In genomic region chr4:117017738-117018137, GRCm38 (mm10) we compare ENCODE assay signal across 19 mouse cellular contexts. TPM values are rescaled to one million over a fixed set of nuclear protein-coding genes. Genes with fewer than 3 reads are reported as not detected.
DNase-seq lines count a peak whose midpoint lies in the region; ATAC-seq and TF ChIP-seq lines count a peak whose summit lies in the region.
"Had no signal": no experiment of that assay in that cellular context is flagged by ENCODE, and none has a peak within 500 bp of the region (broad histone marks: within the 10 kb centered on the region; RNA-seq: fewer than 3 reads in every experiment).

No protein-coding gene starts in this region.

- H3K27me3 ChIP-seq in hindbrain, postnatal 0 days (ENCODE audit: insufficient read depth, low read length): no peaks in the 10 kb centered on the region
- no peaks in the 10 kb centered on the region for H3K27me3 ChIP-seq in hindbrain, embryonic 11.5 days (ENCODE audit: control insufficient read depth, insufficient read depth, low read length)
- H3K27me3 ChIP-seq in midbrain, postnatal 0 days (ENCODE audit: insufficient read depth, low read length): no peaks in the 10 kb centered on the region
- no peaks in the 10 kb centered on the region for H3K27me3 ChIP-seq in midbrain, embryonic 14.5 days (ENCODE audit: control insufficient read depth, insufficient read depth, low read length)
- H3K27me3 ChIP-seq: lung, embryonic 15.5 days had no signal

- peaks cover 8% of the 10 kb centered on the region; the same call in 1 of the 2 replicates for H3K36me3 ChIP-seq in hindbrain, postnatal 0 days (ENCODE audit: insufficient read depth, low read length)
- H3K36me3 ChIP-seq in hindbrain, embryonic 11.5 days (ENCODE audit: control insufficient read depth, insufficient read depth, low read length): no peaks in the 10 kb centered on the region
- H3K36me3 ChIP-seq in midbrain, postnatal 0 days (ENCODE audit: insufficient read depth, low read length): peaks cover 4% of the 10 kb centered on the region
- peaks cover 8% of the 10 kb centered on the region for H3K36me3 ChIP-seq in midbrain, embryonic 14.5 days (ENCODE audit: control insufficient read depth, insufficient read depth, low read length)

- no peak overlapping the region for H3K4me3 ChIP-seq in hindbrain, postnatal 0 days (ENCODE audit: low read length)
- no peak overlapping the region for H3K4me3 ChIP-seq in hindbrain, embryonic 11.5 days (ENCODE audit: low read depth, low read length)
- no peak overlapping the region for H3K4me3 ChIP-seq in midbrain, postnatal 0 days (ENCODE audit: low read depth, low read length)
- H3K4me3 ChIP-seq in midbrain, embryonic 14.5 days (replicated peaks; ENCODE audit: low read depth, low read length): no peak overlapping the region
- H3K4me3 ChIP-seq: embryonic facial prominence, embryonic 10.5 days; erythroblast, embryonic 14.5 days; lung, embryonic 15.5 days had no signal

- no peak overlapping the region for H3K27ac ChIP-seq in hindbrain, postnatal 0 days
- no peak overlapping the region for H3K27ac ChIP-seq in hindbrain, embryonic 11.5 days (ENCODE audit: low read depth, low read length)
- no peak overlapping the region for H3K27ac ChIP-seq in midbrain, postnatal 0 days (ENCODE audit: low read depth, low read length)
- H3K27ac ChIP-seq in midbrain, embryonic 14.5 days (replicated peaks; ENCODE audit: low read depth, low read length): no peak overlapping the region
- H3K27ac ChIP-seq: embryonic facial prominence, embryonic 10.5 days; lung, embryonic 15.5 days had no signal

- 90% methylated on average over 2 of the region's 2 CpGs for WGBS in hindbrain, postnatal 0 days
- WGBS in hindbrain, embryonic 11.5 days: 89% methylated on average over 2 of the region's 2 CpGs
- 88% methylated on average over 2 of the region's 2 CpGs for WGBS in midbrain, postnatal 0 days
- WGBS in midbrain, embryonic 14.5 days: 88% methylated on average over 2 of the region's 2 CpGs

- TF ChIP-seq CTCF in hindbrain, postnatal 0 days (IDR thresholded peaks at IDR 0.05; ENCODE audit: low read depth): peak; percentile 47
- TF ChIP-seq CTCF in midbrain, postnatal 0 days (IDR thresholded peaks at IDR 0.05): peak; percentile 49

- H3K9ac ChIP-seq in hindbrain, postnatal 0 days (replicated peaks; ENCODE audit: low read length): no peak overlapping the region
- no peak overlapping the region for H3K9ac ChIP-seq in hindbrain, embryonic 11.5 days (ENCODE audit: low read depth, low read length)
- H3K9ac ChIP-seq in midbrain, postnatal 0 days (replicated peaks; ENCODE audit: low read length, poor library complexity, severe bottlenecking): no peak overlapping the region
- H3K9ac ChIP-seq in midbrain, embryonic 14.5 days (replicated peaks; ENCODE audit: low read length): no peak overlapping the region
- H3K9ac ChIP-seq: lung, embryonic 15.5 days had no signal

- no peaks in the 10 kb centered on the region for H3K9me3 ChIP-seq in hindbrain, postnatal 0 days (ENCODE audit: low read length)
- no peaks in the 10 kb centered on the region for H3K9me3 ChIP-seq in hindbrain, embryonic 11.5 days (ENCODE audit: control insufficient read depth, low read length)
- no peaks in the 10 kb centered on the region for H3K9me3 ChIP-seq in midbrain, postnatal 0 days (ENCODE audit: low read length)
- no peaks in the 10 kb centered on the region for H3K9me3 ChIP-seq in midbrain, embryonic 14.5 days (ENCODE audit: control insufficient read depth, low read length)
- H3K9me3 ChIP-seq: embryonic facial prominence, embryonic 10.5 days; lung, embryonic 15.5 days had no signal

- no peak overlapping the region for H3K4me2 ChIP-seq in hindbrain, postnatal 0 days (ENCODE audit: low read depth, low read length)
- no peak overlapping the region for H3K4me2 ChIP-seq in hindbrain, embryonic 11.5 days (replicated peaks; ENCODE audit: low read depth, low read length)
- H3K4me2 ChIP-seq in midbrain, postnatal 0 days (ENCODE audit: low read depth, low read length, poor library complexity, severe bottlenecking): no peak overlapping the region
- no peak overlapping the region for H3K4me2 ChIP-seq in midbrain, embryonic 14.5 days (ENCODE audit: low read length)
- H3K4me2 ChIP-seq: lung, embryonic 15.5 days had no signal

- peaks cover 7% of the 10 kb centered on the region; the same call in 1 of the 2 replicates for H3K4me1 ChIP-seq in hindbrain, postnatal 0 days (ENCODE audit: insufficient read depth, low read length)
- no peaks in the 10 kb centered on the region for H3K4me1 ChIP-seq in hindbrain, embryonic 11.5 days (replicated peaks; ENCODE audit: control insufficient read depth, insufficient read depth, low read length)
- H3K4me1 ChIP-seq in midbrain, postnatal 0 days (ENCODE audit: insufficient read depth, low read length): 0 out of 2 replicates have a peak, but pooled peaks cover 7% of the 10 kb centered on the region
- H3K4me1 ChIP-seq in midbrain, embryonic 14.5 days (ENCODE audit: control insufficient read depth, insufficient read depth, low read length): peaks cover 6% of the 10 kb centered on the region; the same call in 1 of the 2 replicates

- DNase-seq in hindbrain, postnatal 0 days (ENCODE audit: low spot score): no peak
- DNase-seq in hindbrain, embryonic 11.5 days (ENCODE audit: low spot score): no peak
- DNase-seq in midbrain, postnatal 0 days (ENCODE audit: low spot score): peak; percentile 14
- DNase-seq in midbrain, embryonic 14.5 days: no peak
- DNase-seq in ZHBTc4 (ENCODE audit: low read depth, low spot score): peak; percentile 39
- DNase-seq in urinary bladder, postnatal 36 days (ENCODE audit: low spot score in 2 of 2): no peak
- no peak for DNase-seq in natural killer cell, adult 2 months (ENCODE audit: low spot score in 2 of 2)
- no peak for DNase-seq in urinary bladder, adult 2 months (ENCODE audit: low spot score)
- DNase-seq: cerebellum, postnatal 10 days; gastrocnemius, postnatal 10 days; heart, postnatal 14 days; kidney, adult 9 months; layer of hippocampus, adult 9-11 months; right cerebral cortex, postnatal 14 days had no signal

- ATAC-seq in hindbrain, postnatal 0 days: no peak
- ATAC-seq in hindbrain, embryonic 11.5 days (ENCODE audit: low FRiP score): no peak
- no peak for ATAC-seq in midbrain, postnatal 0 days (ENCODE audit: low FRiP score)
- ATAC-seq in midbrain, embryonic 14.5 days (ENCODE audit: low FRiP score, low TSS enrichment): no peak
- ATAC-seq: forebrain, embryonic 16.5 days; hindbrain, embryonic 16.5 days had no signal

RNA-seq across cellular contexts. Expression of gene Eif2b3, which starts 1.5 kb away (rescaled TPM):
- 13.1 and 16.7 TPM in 2 replicates for total RNA-seq in hindbrain, postnatal 0 days (2014; rRNA removed)
- polyA plus RNA-seq in hindbrain, postnatal 0 days (2015; fragmentation: Nextera tagmentation; extraction: Ambion mirVana): 56.9 and 58.5 TPM in 2 replicates
- 51.9 and 53.0 TPM in 2 replicates for polyA plus RNA-seq in hindbrain, embryonic 11.5 days (2014; fragmentation: Nextera tagmentation; extraction: Ambion mirVana)
- total RNA-seq in midbrain, postnatal 0 days (2014; rRNA removed): 20.7 and 21.7 TPM in 2 replicates
- polyA plus RNA-seq in midbrain, postnatal 0 days (2015; fragmentation: Nextera tagmentation; extraction: Ambion mirVana): 57.5 and 58.4 TPM in 2 replicates
- 49.7 and 52.0 TPM in 2 replicates for polyA plus RNA-seq in midbrain, embryonic 14.5 days (2014; fragmentation: Nextera tagmentation; extraction: Ambion mirVana)
- 21.9 and 24.0 TPM in 2 replicates for polyA plus RNA-seq in urinary bladder, adult 2 months (2012; rRNA removed)

RNA-seq across cellular contexts. Expression of gene Hectd3, which starts 22.6 kb away (rescaled TPM):
- 47.4 and 49.5 TPM in 2 replicates for total RNA-seq in hindbrain, postnatal 0 days (2014; rRNA removed)
- polyA plus RNA-seq in hindbrain, postnatal 0 days (2015; fragmentation: Nextera tagmentation; extraction: Ambion mirVana): 18.5 and 20.2 TPM in 2 replicates
- 7.8 and 12.6 TPM in 2 replicates for polyA plus RNA-seq in hindbrain, embryonic 11.5 days (2014; fragmentation: Nextera tagmentation; extraction: Ambion mirVana)
- 45.5 and 46.5 TPM in 2 replicates for total RNA-seq in midbrain, postnatal 0 days (2014; rRNA removed)
- 20.2 and 22.6 TPM in 2 replicates for polyA plus RNA-seq in midbrain, postnatal 0 days (2015; fragmentation: Nextera tagmentation; extraction: Ambion mirVana)
- polyA plus RNA-seq in midbrain, embryonic 14.5 days (2014; fragmentation: Nextera tagmentation; extraction: Ambion mirVana): 17.2 and 18.6 TPM in 2 replicates
- polyA plus RNA-seq in urinary bladder, adult 2 months (2012; rRNA removed): 27.9 and 30.0 TPM in 2 replicates

RNA-seq across cellular contexts. Expression of gene Urod, which starts 23.5 kb away (rescaled TPM):
- total RNA-seq in hindbrain, postnatal 0 days (2014; rRNA removed): 40.7 and 64.4 TPM in 2 replicates
- polyA plus RNA-seq in hindbrain, postnatal 0 days (2015; fragmentation: Nextera tagmentation; extraction: Ambion mirVana): 52.2 and 54.0 TPM in 2 replicates
- polyA plus RNA-seq in hindbrain, embryonic 11.5 days (2014; fragmentation: Nextera tagmentation; extraction: Ambion mirVana): 97.3 and 110 TPM in 2 replicates
- 25.5 and 50.0 TPM in 2 replicates for total RNA-seq in midbrain, postnatal 0 days (2014; rRNA removed)
- 36.6 and 36.8 TPM in 2 replicates for polyA plus RNA-seq in midbrain, postnatal 0 days (2015; fragmentation: Nextera tagmentation; extraction: Ambion mirVana)
- polyA plus RNA-seq in midbrain, embryonic 14.5 days (2014; fragmentation: Nextera tagmentation; extraction: Ambion mirVana): 48.6 and 54.8 TPM in 2 replicates
- 71.3 and 75.4 TPM in 2 replicates for polyA plus RNA-seq in urinary bladder, adult 2 months (2012; rRNA removed)

Comparison
In these comparisons a context has a peak if more than half of its experiments do, and no peak if none do; other contexts are left out.
1. DNase-seq: peak in midbrain, postnatal 0 days (single experiment) and ZHBTc4 (single experiment); none in hindbrain, postnatal 0 days (single experiment), hindbrain, embryonic 11.5 days (single experiment), midbrain, embryonic 14.5 days (single experiment), urinary bladder, postnatal 36 days (0 of 2), natural killer cell, adult 2 months (0 of 2) and urinary bladder, adult 2 months (single experiment).